Mouse (Mus musculus) T-helper 2 cell (primary cell): ENCODE results near the gene Rnase4.

ENCODE experiments used
- in situ Hi-C: fragments of 300-600 bp; cut with MboI, MseI; formaldehyde crosslinking; loops from one replicate; pipeline ENCODE4 v1.15.1; 2025; ENCODE audit warnings: high pct_unique_total_duplicates

Rnase4 gene

DNA sequence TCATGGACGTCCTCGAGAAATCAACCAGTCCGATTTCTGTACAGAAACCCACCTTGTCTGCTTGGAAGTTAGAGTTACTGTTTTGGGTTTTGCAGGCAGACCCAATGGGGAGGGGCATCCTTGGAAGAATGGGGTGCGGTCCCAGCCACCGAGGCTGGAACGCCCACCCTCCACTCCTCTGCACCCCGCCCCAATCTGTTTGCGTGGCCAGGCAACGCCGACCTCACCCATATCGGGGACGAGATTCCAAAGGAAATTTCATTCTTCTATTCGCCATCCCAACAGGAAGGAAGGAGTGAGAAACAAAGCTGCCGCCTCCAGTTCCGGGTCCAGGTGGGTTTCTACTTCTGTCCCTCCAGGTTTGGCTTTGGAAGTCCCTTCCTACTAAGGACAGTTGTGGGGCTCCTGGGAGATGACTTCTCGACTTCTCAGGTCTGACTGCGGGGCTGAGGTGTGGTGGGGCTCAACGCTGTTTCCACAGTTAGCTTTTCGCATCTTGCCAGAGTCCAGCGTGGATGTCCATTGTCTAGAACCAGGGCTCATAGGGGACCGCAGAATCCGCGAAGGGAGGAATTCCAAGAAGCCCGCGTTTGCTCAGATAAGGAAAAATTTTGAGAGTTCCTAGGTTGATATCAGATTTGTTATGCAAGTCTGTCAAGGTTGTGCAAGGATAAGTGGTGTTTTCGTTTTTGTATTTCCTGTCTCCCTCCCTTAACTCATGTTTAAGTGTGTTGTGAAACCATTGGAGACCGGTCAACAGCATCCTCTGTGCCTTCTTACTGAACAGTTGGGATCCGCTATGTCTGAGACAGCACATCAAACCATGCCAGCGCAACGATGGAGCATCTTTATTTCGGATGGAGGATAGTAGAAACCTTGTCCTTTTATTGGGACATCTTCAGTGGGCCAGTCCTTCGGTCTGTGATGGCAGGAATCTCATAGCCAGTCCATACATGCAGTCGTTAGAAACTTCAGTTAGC lies at the start of gene Rnase4, which contains the start of gene Ang:
Gene Rnase4 (plus strand): TSS at position 157 of the 980 bp plus-strand sequence.
Gene Ang (plus strand): TSS at position 230 of the 980 bp plus-strand sequence.
- in situ Hi-C loops, result no loop called here

- in situ Hi-C loops, result no loop called here
Measured at GRCm38 (mm10) chr14:51041769-51042168, 49.1 kb upstream of the Rnase4 start, which contains the start of gene Rnase9. Rnase9 (minus strand) TSS chr14:51041869.

GRCm38 (mm10) chr14:51047846-51048245 lies 43.0 kb upstream of the Rnase4 start:
- in situ Hi-C loops, result no loop called here

- in situ Hi-C loops, result no loop called here
Measured at GRCm38 (mm10) chr14:51050063-51050462, 40.8 kb upstream of the Rnase4 start, which contains the start of gene Rnase11. Rnase11 (minus strand) TSS chr14:51050163.

GRCm38 (mm10) chr14:51051941-51052340 lies 38.9 kb upstream of the Rnase4 start:
- in situ Hi-C loops, result no loop called here

DNA sequence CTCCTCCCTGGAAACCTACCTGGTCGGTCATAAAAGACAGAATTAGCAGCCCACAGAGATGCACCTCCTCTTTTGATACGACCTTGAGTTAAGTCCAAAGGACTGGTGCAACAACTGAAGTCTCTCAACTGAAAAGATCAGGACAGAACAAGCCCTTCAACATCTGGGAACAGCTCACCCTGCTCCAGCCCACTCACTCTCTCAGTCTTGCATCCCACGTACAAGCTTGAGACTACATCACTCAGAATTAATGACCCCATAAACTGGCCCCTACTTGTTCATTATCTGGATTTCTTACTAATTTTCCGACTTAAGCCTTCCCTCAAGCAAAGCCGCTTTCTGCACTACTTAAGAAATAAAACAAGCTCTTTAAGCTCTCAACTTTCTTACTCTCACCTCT lies 37.7 kb upstream of the Rnase4 start:
- in situ Hi-C loops, result no loop called here

DNA sequence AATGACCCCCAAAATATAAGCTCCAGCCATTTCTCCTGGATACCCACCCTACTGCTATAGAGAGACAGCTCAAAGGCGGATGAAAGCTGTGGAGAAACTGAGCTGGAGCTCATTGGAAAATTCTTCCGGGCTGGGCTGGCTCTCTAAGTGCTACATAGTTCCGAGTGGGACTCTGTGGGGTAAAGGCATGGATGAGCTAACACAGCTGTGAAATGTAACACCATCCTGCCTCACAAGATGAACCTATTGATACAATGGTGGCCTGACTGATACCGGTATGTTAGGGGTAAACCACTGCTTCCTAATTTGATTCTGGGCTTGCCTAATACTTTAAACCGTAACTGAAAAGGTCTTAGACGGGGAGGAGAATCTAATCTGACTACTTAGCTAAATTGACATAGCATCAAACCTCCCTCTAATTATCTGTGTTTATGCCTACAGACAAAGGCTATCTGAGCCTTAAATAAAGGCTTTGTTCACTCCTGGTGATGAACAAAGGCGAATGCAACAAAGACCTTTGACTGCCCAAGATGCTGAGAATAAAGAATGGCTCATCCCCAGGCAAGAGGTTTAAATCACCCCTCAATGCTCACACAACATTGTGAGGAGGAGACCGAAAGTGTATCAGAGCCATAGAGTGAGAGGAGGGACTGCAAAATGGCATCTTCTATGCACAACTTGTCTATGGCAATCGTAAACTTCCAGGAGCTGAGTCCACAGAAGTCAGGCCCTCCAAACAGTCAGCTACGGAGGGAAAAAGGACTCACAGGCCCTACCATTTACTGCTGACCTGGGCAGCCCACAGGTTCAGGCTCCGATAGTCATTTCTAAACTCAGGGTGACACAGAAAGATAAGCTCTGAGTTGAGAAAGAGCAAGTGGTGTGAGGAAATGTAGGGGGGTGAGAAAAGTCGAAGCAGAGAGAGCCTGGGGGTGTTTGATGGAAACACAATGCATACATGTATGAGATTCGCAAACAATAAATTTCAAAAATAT lies 36.3 kb upstream of the Rnase4 start:
- in situ Hi-C loops, result no loop called here

DNA sequence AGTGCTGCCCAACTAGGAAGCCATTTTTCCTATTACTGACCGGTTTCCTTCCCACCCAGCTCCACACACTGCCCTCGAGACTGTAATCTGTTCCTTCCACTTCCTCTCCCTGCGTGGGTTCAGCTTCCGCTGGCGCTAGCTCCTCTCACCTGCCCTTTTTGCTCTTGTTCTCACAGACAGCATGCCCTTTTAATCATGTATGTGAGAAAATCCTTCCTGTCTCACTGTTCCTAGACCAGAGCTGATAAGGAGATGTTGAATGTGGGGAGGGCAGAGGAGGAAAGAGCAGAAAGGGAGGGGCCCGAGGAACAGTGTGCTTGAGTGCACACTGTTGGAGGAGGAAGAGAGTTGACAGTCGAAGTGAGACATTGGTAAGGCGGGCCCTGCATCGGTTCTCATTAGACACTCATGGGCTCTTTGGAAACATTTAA lies 33.5 kb upstream of the Rnase4 start, which contains the start of gene Rnase12:
Gene Rnase12 (minus strand): TSS at position 261 of the 431 bp plus-strand sequence.
- in situ Hi-C loops, result no loop called here

GRCm38 (mm10) chr14:51060761-51061160 lies 30.1 kb upstream of the Rnase4 start:
- in situ Hi-C loops, result loop anchor here (10.0 kb wide), 2 partner anchors 136 to 256 kb away; partner anchors contain the start of genes Apex1, Ccnb1ip1, Osgep and Parp2

- in situ Hi-C loops, result loop anchor here (10.0 kb wide), 2 partner anchors 144 to 264 kb away; partner anchors contain the start of genes Apex1, Ccnb1ip1, Osgep and Parp2
Measured at GRCm38 (mm10) chr14:51068956-51069355, 21.9 kb upstream of the Rnase4 start.

DNA sequence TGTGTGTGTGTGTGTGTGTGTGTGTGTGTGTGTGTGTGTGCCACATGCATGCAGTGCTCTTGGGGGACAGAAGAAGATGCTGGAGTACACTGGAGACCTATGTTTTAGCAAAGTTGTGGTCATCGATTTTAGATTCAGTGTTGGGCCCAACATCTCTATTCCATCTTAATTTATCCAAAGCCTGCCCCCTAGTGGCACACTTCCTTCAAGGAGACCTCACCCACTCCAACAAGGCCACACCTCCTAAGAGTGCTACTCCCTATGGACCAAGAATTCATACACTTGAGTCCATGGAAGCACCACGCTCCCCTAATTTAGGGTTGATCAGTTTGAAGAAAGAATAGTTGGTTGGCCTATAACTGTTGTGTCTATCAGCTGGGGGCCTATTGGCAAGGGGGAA lies 21.3 kb upstream of the Rnase4 start:
- in situ Hi-C loops, result loop anchor here (10.0 kb wide), 2 partner anchors 145 to 265 kb away; partner anchors contain the start of genes Apex1, Ccnb1ip1, Osgep and Parp2

DNA sequence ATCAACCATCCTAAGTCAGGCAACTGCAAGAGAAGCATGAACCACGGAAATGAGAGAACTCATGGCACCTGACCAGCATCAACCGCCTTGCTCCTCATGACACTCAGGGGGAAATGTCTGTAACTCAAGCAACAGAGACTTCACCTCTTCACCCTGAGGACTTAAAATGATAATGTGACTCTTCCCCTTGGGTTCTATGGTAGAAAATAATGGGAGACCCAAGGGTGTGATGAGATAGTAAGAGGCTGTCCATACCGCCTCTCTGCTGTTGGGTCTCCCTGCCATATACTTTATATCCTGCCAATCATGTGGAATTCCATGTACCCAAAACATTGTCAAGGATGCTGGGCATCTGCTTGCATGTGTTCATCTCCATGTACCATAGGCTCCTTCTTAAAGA lies 16.5 kb upstream of the Rnase4 start, which contains the start of gene Olfr750:
Gene Olfr750 (minus strand): TSS at position 101 of the 400 bp plus-strand sequence.
- in situ Hi-C loops, result no loop called here

GRCm38 (mm10) chr14:51079180-51079579 lies 11.7 kb upstream of the Rnase4 start:
- in situ Hi-C loops, result no loop called here

DNA sequence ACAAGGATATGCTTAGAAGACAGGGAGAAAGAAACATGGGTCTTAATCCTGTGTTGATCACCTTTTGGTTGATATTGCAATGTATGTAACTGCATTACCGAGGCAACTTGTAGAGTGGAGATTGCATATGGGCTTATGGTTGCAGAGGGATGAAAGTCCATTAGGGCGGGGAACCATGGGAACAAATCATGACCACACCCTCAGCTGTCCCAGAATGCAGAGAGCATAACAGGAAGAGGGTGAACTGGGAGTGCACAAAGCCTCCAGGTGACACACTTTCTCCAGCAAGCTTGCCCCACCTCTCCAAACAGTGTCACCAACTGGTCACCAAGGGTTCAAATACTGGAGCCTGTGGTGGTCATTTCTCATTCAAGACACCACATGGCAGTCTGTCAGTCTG lies 9.8 kb upstream of the Rnase4 start:
- in situ Hi-C loops, result no loop called here

DNA sequence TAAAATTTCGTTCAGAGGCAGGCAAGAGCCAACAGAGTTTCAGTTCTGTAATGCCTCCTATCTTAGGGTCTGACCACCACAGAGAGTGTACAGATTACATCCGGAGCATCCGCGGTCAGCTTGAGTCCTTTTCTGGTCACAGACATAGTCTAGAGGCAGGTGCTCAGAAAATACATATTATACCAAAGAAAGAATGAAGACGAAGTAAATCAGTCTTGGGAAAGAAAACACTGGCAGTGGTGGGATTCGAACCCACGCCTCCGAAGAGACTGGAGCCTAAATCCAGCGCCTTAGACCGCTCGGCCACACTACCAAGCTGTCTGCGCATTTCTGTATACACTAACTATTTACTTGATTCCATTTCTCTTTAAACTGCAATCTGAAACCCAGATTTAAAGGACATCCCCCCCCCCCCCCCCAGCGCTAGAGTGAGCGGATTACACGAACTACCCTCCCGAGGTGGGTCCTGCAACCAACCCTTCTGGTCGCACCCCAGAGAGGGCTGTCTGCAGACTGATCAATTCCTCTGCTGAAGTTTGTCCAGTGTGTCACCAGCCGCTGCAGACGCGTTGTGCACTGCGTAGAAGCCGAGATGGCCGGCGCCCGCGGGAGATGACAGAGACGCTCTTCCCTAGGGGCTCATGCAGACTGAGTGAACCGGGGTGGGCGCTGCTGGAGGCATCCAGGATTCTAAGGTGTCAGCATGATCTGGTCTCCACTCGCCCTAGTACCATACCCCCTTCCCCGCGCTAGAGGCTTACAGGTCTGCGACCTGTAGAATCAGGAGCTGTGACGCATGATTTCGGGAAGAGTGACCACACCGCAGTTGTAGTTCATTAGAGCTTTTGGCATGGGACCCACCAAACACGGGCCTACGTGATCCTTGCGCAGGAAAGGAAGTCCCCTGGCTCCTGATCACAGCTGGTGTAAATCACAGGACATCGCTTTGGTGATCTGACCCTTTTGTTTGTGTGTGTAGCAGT lies 8.0 kb upstream of the Rnase4 start:
- in situ Hi-C loops, result no loop called here

GRCm38 (mm10) chr14:51083805-51084204 lies 7.1 kb upstream of the Rnase4 start:
- in situ Hi-C loops, result no loop called here

- in situ Hi-C loops, result no loop called here
Measured at GRCm38 (mm10) chr14:51085086-51085485, 5.8 kb upstream of the Rnase4 start.

GRCm38 (mm10) chr14:51085911-51086310 lies 5.0 kb upstream of the Rnase4 start:
- in situ Hi-C loops, result no loop called here

DNA sequence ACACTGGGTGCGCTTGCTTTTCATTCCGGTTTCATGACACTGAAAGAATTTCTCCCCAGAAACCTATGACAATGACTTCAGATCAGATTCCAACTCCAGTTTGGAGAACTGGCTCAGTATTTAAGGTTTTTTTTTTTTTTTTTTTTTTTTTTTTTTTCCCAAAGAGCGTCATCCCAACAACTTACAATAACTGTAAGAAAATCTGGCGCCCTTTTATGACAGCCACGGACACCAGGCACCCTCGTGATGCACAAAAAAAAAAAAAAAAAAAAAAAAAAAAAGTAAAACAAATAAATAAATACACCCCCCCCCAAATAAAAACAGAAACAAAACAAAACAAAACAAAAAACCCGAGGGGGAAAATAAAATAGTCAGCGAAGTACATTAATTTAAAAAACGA lies 3.1 kb upstream of the Rnase4 start:
- in situ Hi-C loops, result no loop called here
